Mouse (Mus musculus): Measurements from ENCODE around the gene Prdx6.

GRCm38 (mm10) chr1:161248685-161249084 is 2.3 kb downstream of the Prdx6 start:
- TF ChIP-seq EP300 (IDR thresholded peaks at IDR 0.05; ENCODE audit: low read depth) = no peak
- no peak for TF ChIP-seq CTCF (IDR thresholded peaks at IDR 0.05; ENCODE audit: low read depth)

All from heart, postnatal 0 days (tissue).